Mouse (Mus musculus): ENCODE measurements around the gene H2afv.
A peak's percentile ranks its signal among the peaks of the same experiment; 100 is the strongest.
"Not testable (repeated sequence)": the region's sequence is repeated elsewhere in the genome, so short reads cannot be mapped to it uniquely, and the experiment has no call there.

Gene H2afv

DNA sequence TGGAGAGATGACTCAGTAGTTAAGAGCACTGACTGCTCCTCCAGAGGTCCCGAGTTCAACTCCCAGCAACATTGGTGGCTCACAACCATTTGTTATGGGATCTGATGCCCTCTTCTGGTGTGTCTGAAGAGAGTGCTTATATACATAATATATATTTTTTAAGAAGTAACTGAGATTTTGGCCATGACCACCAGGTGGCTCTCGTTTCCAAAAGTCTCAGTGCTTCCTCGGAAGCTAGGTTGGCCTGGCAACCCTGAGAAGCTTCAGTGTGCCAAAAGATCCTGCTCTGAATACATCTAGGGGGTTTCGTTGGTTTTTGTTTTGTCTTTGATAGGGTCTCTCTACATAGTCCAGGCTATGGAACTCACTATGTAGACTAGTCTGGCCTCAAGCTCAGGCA is 20.9 kb upstream of the H2afv start:
- peak; percentile 70 for DNase-seq

DNA sequence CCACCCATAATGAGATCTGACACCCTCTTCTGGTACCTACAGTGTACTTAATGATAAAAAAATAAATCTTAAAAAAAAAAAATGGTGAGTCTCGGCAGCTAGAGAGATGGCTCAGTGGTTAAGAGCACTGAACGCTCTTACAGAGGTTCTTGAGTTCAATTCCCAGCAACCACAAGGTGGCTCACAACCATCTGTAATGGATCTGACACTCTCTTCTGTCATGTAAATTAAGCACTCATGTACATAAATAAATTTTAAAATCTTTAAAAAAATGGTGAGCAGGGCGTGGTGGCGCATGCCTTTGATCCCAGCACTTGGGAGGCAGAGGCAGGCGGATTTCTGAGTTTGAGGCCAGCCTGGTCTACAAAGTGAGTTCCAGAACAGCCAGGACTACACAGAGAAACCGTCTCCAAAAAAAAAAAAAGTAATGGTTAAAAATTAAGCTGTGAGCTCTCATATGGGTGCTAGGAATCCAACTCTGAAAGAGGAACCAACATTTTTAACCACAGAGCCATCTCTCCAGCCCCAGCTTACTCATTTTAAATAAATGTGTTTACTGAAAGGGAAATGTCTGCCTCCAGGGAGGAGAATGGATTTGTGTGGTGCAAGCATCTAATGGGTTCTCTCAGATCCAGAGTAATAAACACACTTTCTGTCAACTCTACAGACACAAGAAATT is 19.1 kb upstream of the H2afv start:
- no peak for DNase-seq

DNA sequence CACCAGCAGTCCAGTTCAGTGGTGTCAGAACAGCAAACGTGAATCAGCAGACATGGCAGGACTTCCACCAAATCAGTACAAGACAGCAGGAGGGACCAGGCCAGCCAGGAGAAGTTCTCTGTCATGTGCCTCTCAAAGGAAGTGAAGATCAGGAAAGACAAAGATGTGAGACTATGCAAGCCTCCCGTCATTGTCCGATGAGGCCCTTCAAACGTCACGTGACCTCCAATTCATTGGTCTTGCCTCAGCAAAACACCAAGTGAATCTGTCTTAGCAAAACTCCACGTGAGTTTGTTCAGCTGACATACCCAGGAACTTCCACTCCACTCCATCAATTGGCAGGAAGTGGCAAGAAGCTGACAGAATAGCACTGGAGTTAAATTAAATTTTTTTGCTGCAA is 11.8 kb upstream of the H2afv start:
- no peak for DNase-seq

DNA sequence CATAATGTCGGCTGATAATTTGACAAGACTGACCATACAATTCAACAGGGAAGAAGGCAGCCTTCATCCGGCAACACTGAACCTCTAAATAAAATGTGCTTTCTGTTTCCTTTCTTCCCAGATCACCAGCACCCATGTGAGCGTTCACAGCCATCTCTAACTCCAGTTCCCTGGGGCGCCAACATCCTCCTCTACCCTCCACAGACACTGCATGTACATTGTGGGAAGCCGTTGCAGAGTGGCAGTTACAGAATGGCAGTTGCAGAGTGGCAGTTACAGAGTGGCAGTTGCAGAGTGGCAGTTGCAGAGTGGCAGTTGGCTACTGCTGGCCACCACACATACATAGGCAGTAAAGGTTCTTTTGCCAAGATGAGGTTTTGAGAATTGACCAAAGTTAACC is 3.9 kb upstream of the H2afv start:
- DNase-seq = not testable (repeated sequence)

DNA sequence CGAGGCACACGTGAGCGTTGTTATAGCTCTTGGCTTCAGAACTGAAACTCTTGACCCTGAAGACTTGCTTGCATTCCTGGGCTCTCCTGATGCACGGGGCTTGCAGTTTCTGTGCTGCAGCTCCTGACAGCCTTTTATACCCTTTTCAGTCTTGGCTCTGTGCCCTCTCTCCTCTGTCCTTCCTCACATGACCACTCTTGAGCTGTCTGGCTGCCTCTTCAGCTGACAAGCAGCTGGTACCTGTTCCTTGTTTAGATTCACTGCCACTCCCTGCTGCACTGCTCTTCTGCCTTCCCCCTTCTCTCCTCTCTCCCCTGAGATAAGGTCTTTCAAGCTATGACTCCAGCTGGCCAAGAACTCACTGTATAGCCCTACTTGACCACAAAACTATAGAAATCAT is 3.2 kb upstream of the H2afv start:
- no peak for DNase-seq

DNA sequence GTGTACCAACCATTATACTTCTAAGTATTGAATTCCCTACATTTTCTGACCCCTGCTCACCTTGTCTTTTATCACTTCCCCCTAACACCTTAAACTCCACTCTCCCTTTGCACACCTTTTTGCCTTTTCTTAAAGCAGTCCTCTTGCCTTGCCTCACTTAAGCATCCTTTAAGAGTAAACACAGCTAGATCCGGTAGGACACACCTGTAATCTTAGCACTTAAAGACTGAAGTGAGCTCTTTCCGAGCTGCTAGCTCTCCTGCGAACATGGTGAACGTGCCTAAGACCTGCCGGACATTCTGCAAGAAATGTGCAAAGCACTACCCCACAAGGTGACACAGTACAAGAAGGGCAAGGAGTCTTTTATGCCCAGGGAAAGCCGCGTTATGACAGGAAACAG is 1.7 kb upstream of the H2afv start:
- DNase-seq = no peak

DNA sequence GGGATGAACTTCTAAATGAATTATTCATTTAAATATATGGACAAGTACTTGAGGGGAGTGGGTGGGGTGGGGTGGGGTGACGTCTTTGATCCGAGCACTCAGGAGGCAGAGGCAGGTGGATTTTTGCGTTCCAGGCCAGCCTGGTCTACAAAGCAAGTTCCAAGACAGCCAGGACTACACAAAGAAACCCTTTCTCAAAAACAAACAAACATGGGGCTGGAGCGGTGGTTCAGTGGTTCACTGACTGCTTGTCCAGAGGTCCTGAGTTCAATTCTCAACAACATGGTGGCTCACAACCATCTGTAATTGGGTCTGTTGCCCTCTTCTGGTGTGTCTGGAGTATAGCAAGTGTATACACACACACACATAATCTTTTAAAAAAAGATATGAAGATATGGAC is 1.2 kb upstream of the H2afv start:
- no peak for DNase-seq

DNA sequence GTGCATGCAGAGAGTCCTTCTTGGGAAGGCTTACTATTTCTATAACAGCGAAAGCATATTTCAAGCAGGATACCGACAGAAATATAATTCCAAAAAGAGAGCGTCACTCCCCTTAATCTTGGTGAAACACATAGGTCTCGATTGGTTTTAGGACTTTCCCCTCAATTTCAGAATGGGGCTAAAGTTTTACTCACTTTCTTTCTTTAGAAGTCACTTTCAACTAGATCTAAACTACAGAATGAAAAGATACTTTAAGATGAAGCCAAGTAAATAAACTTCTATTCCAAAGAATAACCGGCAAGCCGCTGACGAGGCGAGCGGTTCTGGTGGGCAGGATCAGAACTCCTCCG is 541 bp downstream of the H2afv start:
- no peak for DNase-seq

DNA sequence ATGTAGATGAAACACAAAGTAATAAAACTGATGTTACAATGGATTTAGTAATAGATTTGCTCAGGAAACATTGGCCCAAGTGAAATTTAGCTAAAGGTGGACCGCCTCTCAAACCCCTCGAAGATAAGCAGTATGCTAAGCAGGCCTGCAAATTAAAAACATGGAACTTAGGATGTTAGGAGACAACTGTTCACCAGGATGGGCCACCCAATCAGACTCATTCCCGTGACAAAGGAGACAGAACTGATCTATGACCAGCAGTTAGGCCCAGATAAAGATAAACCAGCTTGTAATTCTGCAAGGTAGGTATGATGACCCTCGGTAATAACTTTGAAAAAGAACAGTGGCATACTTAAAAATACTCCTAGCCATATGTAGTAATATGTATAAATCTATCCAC is 1.1 kb downstream of the H2afv start:
- no peak for DNase-seq

DNA sequence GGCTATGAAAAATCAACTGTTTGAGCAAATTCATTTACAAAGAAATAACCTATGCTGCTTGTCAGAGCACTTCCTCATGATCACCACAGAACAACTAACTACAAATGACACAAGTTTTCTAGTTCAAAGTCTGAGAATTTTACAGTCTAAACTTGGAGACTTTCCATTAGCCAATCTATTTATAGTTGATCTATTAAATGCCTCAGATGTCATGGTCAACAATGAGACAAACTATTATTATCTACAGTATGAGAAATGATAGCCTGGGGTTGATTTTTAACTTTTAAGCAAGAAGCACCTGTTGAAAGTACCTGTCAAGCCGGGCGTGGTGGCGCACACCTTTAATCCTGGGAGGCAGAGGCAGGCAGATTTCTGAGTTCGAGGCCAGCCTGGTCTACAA is 1.7 kb downstream of the H2afv start:
- DNase-seq = no peak

DNA sequence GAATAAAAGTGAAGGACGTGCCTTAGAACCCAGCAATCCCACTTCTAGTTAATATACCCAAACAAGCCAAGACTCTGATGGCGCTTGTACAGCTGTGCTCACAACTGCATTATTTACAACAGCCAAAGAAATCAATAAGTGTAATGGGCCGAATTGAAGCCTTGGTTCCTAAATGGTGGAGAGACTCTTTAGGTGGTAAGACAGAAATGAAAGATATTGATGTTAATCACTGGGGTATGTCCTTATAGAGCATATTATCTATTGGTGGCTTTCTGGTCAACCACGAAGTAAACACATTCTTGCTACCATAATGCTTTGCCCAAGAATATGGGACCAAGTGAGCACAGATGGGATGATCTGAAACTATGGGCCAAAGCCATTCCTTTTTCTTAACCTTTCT is 4.1 kb downstream of the H2afv start:
- no peak for DNase-seq

DNA sequence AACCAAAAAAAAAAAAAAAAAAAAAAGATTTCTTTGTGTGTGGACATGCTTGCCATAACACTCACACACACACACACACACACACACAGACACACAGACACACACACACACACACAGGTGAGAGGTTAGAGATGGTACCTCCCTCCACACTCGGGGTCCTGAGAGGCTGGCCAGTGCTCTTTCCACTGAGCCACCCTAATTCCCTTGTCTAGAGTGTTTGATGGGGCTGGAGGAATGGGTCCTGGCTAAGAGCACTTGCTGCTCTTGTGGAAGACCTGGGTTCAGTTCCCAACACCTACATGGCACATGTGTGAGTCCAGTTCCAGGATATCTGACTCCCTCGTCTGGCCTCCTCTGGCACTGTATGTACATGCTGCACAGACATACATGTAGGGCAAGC is 6.6 kb downstream of the H2afv start:
- no peak for DNase-seq

DNA sequence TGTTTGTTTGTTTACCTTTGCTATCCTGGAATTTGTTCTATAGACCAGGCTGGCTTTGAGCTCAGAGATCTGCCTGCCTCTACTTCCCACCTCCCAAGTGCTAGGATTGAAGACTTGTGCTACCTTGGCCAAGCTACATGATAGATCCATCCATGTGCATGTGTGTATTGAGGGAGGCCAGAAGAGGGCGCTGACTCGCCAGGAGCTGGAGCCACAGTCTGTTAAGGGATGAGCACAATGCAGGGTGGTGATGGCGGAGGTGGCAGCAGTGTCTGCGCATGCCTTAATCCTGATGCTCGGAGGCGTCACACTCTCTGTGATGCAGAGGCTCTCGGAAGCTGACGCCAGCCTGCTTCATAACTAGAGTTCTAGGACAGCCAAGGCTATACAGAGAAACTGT is 7.8 kb downstream of the H2afv start:
- DNase-seq = peak; percentile 55

DNA sequence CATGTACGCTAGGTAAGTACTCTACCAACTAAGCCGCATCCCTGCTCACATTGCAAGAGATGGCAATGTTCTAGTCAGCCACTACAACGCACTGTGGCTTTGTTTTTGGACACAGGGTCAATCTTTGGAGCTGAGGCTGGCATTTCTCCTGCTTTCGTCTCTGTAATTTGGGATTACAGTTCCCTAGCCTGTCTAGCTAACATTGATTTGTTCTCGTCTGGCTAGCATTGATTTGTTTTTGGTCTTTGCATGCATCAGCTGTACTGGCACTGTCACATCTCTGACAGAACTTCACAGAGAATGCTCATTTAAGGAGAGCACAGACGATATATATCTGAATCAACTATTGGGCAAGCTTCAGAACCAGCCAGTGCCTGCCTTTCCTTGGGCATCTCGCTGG is 14.1 kb downstream of the H2afv start:
- DNase-seq = no peak

DNA sequence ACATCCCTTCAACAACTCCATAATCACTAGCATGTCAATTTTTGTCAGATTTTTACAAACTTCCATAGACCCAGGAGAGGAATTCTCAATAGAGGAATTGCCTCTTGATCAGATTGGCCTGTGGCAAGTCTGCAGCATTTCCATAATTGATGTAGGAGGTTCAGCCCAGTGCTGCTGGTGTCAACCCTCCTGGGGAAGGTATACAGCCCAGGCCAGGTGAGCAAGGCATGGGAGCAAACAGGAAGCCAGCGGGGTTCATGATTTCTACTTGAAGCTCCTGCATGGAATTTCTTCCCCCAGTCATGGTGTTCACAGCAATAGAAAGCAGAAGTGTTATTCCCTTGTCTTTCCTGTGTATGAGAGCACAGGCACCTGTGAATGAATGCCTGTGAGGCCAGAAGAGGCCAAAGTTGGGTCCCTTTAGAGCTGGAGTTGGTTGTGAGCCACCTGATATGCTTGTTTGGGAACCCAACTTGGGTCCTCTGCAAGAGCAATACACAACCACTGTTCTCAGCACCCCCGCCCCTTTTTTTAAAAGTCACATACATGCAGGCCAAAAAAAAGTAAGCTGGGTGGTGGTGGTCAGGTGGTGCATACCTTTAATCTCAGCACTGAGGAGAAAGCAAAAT is 23.4 kb downstream of the H2afv start:
- no peak for DNase-seq

DNA sequence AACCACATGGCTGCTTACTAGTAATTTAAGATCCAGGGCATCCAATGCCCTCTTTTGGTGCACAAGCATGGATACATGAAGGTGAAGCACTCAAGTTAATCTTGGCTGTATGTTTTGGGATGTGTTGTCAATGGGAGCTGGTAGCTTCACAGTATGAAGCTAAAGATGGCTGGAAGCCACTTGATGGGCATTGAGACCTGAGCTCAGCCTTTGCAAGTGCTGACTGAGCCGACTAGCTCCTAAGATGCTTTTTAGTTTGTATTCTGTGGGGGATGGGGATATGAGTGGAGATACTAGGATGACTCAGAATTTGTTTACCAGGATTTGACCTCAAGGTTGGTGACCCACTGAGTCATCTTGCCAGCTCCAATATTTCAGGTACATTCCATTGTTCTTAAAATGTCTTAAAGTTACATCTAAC is 23.9 kb downstream of the H2afv start:
- no peak for DNase-seq

DNA sequence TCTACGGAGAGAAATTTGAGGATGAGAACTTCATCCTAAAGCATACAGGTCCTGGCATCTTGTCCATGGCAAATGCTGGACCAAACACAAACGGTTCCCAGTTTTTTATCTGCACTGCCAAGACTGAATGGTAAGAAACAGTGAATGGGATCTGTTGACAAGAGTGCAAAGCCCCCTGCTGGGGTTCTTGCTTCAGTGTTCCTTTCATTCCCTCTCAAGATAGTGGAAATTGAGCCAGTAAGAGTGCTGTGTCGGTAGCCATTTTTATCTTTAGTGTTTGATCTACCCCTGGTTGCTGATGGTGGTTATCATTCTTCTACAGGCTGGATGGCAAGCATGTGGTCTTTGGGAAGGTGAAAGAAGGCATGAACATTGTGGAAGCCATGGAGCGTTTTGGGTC is 25.1 kb downstream of the H2afv start:
- not testable (repeated sequence) for DNase-seq

DNA sequence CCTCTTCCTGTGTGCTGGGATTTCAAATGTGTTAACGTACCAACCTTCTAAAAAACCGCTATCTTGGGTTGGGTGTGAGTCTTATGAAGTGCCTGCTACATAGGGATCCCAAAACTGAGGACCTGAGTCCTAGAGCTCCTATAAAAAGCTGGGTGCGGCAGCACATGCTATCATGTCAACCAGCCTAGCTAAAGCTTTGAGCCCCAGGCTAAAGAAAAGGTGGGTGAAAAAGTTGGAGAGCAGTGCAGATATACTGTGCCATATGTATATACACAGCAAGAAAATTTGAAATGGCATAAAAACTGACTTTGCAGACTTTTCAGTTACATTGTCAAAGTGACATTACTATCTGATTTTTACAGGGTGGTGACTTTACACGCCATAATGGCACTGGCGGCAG is 25.5 kb downstream of the H2afv start:
- DNase-seq = no peak

DNA sequence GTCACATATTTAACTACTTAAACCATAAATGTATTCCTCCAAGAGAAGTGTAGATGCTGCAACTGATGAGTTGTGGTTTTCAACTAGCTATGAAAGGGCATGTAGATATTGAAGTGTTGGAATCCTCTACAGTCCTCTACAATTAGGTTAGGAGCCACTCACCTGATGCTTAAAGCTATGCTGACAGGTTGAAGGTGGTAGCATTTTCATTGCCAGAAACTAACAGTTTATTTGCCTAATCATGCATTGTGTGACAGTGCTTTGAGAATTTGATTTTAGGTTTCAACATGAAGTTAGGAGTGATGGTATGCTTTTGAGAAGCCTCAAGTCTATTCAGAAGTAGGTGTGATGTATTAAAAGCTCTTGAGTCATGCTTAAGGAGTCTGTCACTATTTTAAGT is 26.8 kb downstream of the H2afv start:
- no peak for DNase-seq

DNA sequence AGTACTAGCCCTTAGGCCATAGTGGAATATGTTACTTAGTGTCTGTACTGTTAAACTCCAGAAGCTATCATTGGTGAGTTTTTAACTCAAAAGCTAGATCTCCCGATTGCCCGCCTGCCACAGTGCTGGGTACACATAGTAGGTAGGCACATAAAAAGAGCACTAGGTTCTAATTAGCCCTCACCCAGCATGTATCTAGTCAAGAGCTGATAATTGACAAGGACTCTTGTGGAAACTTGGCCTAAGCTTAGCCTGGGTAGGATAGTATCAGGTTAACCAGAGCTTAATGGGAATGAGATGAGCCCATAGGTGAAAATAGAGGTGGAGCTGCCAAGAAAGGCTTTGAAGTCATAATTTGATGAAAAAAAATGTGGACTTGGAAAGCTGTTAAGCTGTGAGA is 27.2 kb downstream of the H2afv start:
- no peak for DNase-seq

DNA sequence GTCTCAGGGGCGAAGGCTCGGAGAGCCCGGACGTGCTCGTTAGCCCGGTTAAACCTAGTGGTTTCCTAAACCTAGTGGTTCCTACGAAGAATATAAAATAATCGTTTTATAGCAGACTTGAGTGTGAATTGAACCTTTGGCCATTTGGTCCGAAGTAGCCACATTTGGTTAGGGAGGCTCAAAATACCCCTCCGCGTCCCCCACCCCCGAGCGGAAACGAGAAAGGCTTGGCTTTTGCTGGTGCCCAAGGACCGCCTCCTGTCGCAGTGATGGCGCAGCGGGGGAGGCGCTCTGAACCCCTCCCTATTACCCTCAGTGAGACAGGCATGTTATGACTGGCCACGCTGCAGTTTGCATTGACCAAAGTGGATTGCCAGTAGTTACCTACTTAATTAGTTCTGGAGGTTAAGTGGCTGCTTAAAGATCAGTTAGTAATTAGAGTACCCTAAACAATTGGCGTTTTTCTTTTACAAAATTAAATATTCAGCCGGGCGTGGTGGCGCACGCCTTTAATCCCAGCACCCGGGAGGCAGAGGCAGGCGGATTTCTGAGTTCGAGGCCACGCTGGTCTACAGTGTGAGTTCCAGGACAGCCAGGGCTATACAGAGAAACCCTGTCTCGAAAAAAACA is 27.7 kb downstream of the H2afv start:
- peak; percentile 88 for DNase-seq

DNA sequence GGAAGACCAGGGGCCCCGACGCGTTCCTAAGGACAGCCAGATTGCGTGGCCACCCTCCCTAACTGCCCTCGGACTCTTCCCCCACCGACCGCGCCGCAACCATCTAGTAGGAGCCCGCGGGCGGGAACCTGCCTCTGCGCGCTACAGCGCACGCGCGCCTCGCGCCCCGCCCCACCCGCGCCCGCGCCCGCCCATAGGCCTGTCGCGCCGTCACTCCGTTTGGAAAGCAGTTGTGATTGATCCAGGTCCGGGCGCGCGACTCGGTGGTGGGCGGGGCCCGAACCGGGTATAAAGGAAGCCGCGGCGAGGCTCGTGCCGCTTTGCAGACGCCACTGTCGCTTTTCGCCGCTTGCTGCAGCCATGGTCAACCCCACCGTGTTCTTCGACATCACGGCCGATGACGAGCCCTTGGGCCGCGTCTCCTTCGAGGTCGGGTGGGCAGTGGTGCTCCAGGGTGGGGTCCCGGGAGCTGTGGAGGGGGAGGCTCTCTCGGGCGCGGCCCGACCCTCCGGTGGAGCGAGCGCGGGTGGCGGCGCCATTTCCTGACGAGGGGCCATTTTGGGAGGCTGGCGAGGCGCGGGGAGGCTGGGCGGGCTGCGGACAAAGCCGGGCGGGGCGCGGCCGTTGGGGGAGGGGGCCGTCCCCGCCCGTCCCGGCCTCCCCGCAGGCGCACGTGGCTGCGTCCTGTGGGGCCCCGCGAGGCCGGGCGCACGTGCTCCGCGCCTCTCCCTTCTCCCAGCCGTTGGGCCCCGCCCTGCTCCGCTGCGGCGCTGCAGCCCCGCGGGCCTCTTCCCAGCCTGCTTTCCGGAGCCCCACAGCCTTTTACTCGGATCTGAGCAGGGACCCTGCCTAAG is 28.5 kb downstream of the H2afv start:
- peak; percentile 99 for DNase-seq

DNA sequence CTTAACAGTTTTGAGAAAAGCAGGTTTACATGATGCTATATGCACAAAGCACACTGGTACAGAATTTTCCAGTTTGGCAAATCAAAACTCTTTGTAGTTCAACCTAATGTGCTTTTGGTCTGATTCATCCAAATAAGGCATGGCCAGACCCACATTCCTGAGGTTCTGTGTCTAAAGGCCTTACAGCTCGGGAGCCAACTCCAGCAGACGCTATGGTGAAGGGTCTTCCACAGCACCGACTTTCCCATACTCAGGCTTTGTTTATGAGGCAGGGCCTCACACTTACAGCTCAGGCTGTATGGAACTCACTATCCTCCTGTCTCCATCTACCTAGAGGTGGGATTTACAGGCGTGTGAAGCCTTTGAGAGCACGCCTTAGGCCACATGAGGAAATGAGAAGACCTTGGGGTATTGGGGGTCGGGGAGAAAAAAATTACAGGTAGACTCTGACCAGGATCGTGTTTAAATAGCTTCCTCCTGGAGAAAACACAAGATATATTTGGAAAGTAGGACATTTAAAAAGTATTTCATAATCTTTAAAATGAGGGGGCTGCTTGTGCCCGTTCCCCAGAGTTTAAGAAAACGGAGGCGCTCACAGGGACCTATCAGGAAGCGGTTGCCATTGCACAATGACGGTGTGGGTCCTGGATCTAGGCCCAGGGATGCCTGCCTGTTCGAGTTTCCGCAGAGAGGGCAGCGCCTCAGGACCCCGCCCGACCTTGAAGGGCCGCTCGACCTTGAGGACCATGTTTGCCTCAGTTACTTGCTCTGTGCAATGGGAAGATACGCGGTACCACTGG is 29.3 kb downstream of the H2afv start, which contains the start of gene Ppia:
Gene Ppia (plus strand): TSS at position 693 of the 800 bp plus-strand sequence.
- DNase-seq = peak; percentile 44

All from kidney, postnatal 14 days (tissue).